In genomic region chr5:37338288-37338687, GRCm38 (mm10) we compare ENCODE assay signal across 8 mouse cellular contexts. TPM values are rescaled to one million over a fixed set of nuclear protein-coding genes. Genes with fewer than 3 reads are reported as not detected.
A peak's percentile ranks its signal among the peaks of the same experiment; 100 is the strongest.
DNase-seq lines count a peak whose midpoint lies in the region; ATAC-seq and TF ChIP-seq lines count a peak whose summit lies in the region.

Gene Evc2 (plus strand): TSS chr5:37338499.

- no peak within 1 kb of the TSS for H3K27ac ChIP-seq in forebrain, postnatal 0 days (ENCODE audit: low read depth, low read length)
- no peak within 1 kb of the TSS for H3K27ac ChIP-seq in liver, embryonic 12.5 days
- H3K27ac ChIP-seq in neural tube, embryonic 13.5 days (replicated peaks) = no peak within 1 kb of the TSS

- peak within 1 kb of the TSS; percentile 99 for H3K4me2 ChIP-seq in forebrain, postnatal 0 days (ENCODE audit: low read depth)
- peak within 1 kb of the TSS; percentile 73 for H3K4me2 ChIP-seq in liver, embryonic 12.5 days
- peak within 1 kb of the TSS; percentile 99 for H3K4me2 ChIP-seq in neural tube, embryonic 13.5 days

- H3K4me1 ChIP-seq in forebrain, postnatal 0 days (ENCODE audit: insufficient read depth) = no peaks in the 10 kb centered on the region
- peaks cover 20% of the 10 kb centered on the region for H3K4me1 ChIP-seq in liver, embryonic 12.5 days
- peaks cover 39% of the 10 kb centered on the region for H3K4me1 ChIP-seq in neural tube, embryonic 13.5 days (replicated peaks)

- peak; percentile 87 for ATAC-seq in forebrain, postnatal 0 days
- ATAC-seq in liver, embryonic 12.5 days = peak; percentile 57
- ATAC-seq in neural tube, embryonic 13.5 days (ENCODE audit: low read depth) = peak; percentile 82

- 1% methylated on average over 27 of the region's 27 CpGs for WGBS in forebrain, postnatal 0 days
- 3% methylated on average over 27 of the region's 27 CpGs for WGBS in liver, embryonic 12.5 days (ENCODE audit: insufficient replicate concordance)
- under 1% methylated on average over 27 of the region's 27 CpGs for WGBS in neural tube, embryonic 13.5 days

- H3K27me3 ChIP-seq in forebrain, postnatal 0 days (ENCODE audit: insufficient read depth, low read length) = no peaks in the 10 kb centered on the region
- H3K27me3 ChIP-seq in liver, embryonic 12.5 days (replicated peaks) = peaks cover 44% of the 10 kb centered on the region
- peaks cover 8% of the 10 kb centered on the region for H3K27me3 ChIP-seq in neural tube, embryonic 13.5 days

- peak within 1 kb of the TSS; percentile 48 for H3K4me3 ChIP-seq in forebrain, postnatal 0 days (ENCODE audit: low read depth, low read length)
- H3K4me3 ChIP-seq in liver, embryonic 12.5 days = peak within 1 kb of the TSS; percentile 58
- peak within 1 kb of the TSS; percentile 49 for H3K4me3 ChIP-seq in neural tube, embryonic 13.5 days

- TF ChIP-seq CTCF in forebrain, postnatal 0 days (IDR thresholded peaks at IDR 0.05; ENCODE audit: low read depth) = peak; percentile 40

- H3K9ac ChIP-seq in forebrain, postnatal 0 days = peak within 1 kb of the TSS; percentile 41
- H3K9ac ChIP-seq in liver, embryonic 12.5 days = peak within 1 kb of the TSS; percentile 55; the same call in 1 of the 2 replicates
- peak within 1 kb of the TSS; percentile 74 for H3K9ac ChIP-seq in neural tube, embryonic 13.5 days

- peak; percentile 60 for DNase-seq in thymus, postnatal 4 days
- DNase-seq in thymus, adult 18-20 months = no peak
- DNase-seq in forebrain, postnatal 0 days = peak; percentile 72
- DNase-seq in heart, postnatal 10 days = peak; percentile 79 to 82
- peak; percentile 89 to 92 for DNase-seq in kidney, postnatal 4 days
- DNase-seq in urinary bladder, postnatal 10 days (ENCODE audit: low spot score) = peak; percentile 24

- H3K36me3 ChIP-seq in forebrain, postnatal 0 days (ENCODE audit: insufficient read depth) = no peaks in the 10 kb centered on the region
- H3K36me3 ChIP-seq in liver, embryonic 12.5 days = no peaks in the 10 kb centered on the region
- H3K36me3 ChIP-seq in neural tube, embryonic 13.5 days = no peaks in the 10 kb centered on the region

- intact Hi-C loops in heart, postnatal 10 days (cut with DNase I) = no loop called here

- no peaks in the 10 kb centered on the region for H3K9me3 ChIP-seq in forebrain, postnatal 0 days (ENCODE audit: low read length)
- H3K9me3 ChIP-seq in liver, embryonic 12.5 days (replicated peaks) = no peaks in the 10 kb centered on the region
- H3K9me3 ChIP-seq in neural tube, embryonic 13.5 days = no peaks in the 10 kb centered on the region

RNA-seq across cellular contexts. Expression of gene Evc2, which starts in this region (rescaled TPM):
- 2.8 and 4.8 TPM in 2 replicates for total RNA-seq in forebrain, postnatal 0 days (2014; rRNA removed)
- 2.8 and 3.0 TPM in 2 replicates for polyA plus RNA-seq in forebrain, postnatal 0 days (2015; fragmentation: Nextera tagmentation; extraction: Ambion mirVana)
- total RNA-seq in heart, postnatal 10 days (2021) = 1 to 10 TPM; 5.2 to 5.7 TPM
- 5.1 and 5.8 TPM in 2 replicates for polyA plus RNA-seq in liver, embryonic 12.5 days (2016; fragmentation: Nextera tagmentation; extraction: Ambion mirVana)
- polyA plus RNA-seq in neural tube, embryonic 13.5 days (2015; fragmentation: Nextera tagmentation; extraction: Ambion mirVana) = 4.9 and 5.5 TPM in 2 replicates

Comparison
In these comparisons a context has a peak if more than half of its experiments do, and no peak if none do; other contexts are left out.
1. DNase-seq: peak in thymus, postnatal 4 days (single experiment), forebrain, postnatal 0 days (single experiment), heart, postnatal 10 days (2 of 2), kidney, postnatal 4 days (2 of 2) and urinary bladder, postnatal 10 days (single experiment); none in thymus, adult 18-20 months (0 of 2).
2. Peak in every context shown above with its lines, with median percentiles within 50 percentile points of each other: ATAC-seq, H3K4me2 ChIP-seq, H3K4me3 ChIP-seq and H3K9ac ChIP-seq.